Mouse (Mus musculus): ENCODE measurements around the gene 7530416G11Rik.

GRCm38 (mm10) chr15:85466456-85467067 lies 36.5 kb downstream of the 7530416G11Rik start:
- no peak for TF ChIP-seq CTCF (IDR thresholded peaks at IDR 0.05; ENCODE audit: low read depth)
- no peak for TF ChIP-seq EP300 (IDR thresholded peaks at IDR 0.05; ENCODE audit: low read depth)
